Mouse (Mus musculus): Measurements from ENCODE around the gene Hs3st4. TPM values are rescaled to one million over a fixed set of nuclear protein-coding genes. Genes with fewer than 3 reads are reported as not detected.

Hs3st4 gene
- polyA plus RNA-seq, 1 experiment from 2014 or later: 15.5 TPM

GRCm38 (mm10) chr7:124426951-124427350, 444.3 kb downstream of the Hs3st4 start:
- Histone ChIP-seq H3K36me3 (ENCODE audit: control insufficient read depth, insufficient read depth, low read length) (no peaks in the 10 kb centered on the region), H3K4me3 (ENCODE audit: low read length) (no peak overlapping the region), H3K4me2 (ENCODE audit: low read length) (no peak overlapping the region), H3K27ac (ENCODE audit: low read depth, low read length) (no peak overlapping the region), H3K9ac (ENCODE audit: low read depth, low read length) (no peak overlapping the region), H3K27me3 (replicated peaks; ENCODE audit: control insufficient read depth, insufficient read depth, low read length) (no peaks in the 10 kb centered on the region), H3K9me3 (ENCODE audit: control insufficient read depth, low read length) (no peaks in the 10 kb centered on the region), H3K4me1 (ENCODE audit: control insufficient read depth, insufficient read depth, low read depth, low read length) (no peaks in the 10 kb centered on the region)
- no peak for ATAC-seq
